Mouse (Mus musculus): ENCODE results near the gene Bace2. TPM values are rescaled to one million over a fixed set of nuclear protein-coding genes. Genes with fewer than 3 reads are reported as not detected.

The Bace2 gene
- total and polyA plus RNA-seq, 3 experiments, result 0.04 to 0.63 (median 0.46) TPM

- TF ChIP-seq USF1 (IDR thresholded peaks at IDR 0.05; ENCODE audit: low read depth, low read length), result no peak
- no peak for TF ChIP-seq SMC3 (IDR thresholded peaks at IDR 0.05; ENCODE audit: low read depth, low read length)
- TF ChIP-seq CTCF (conservative IDR thresholded peaks at IDR 0.05 in 1 of 2, IDR thresholded peaks at IDR 0.05 in 1 of 2; ENCODE audit: low read depth in 2 of 2, low read length in 2 of 2), result no peak
- no peak for TF ChIP-seq NELFE (IDR thresholded peaks at IDR 0.05; ENCODE audit: low read depth, low read length)
- TF ChIP-seq TBP (conservative IDR thresholded peaks at IDR 0.05; ENCODE audit: low read depth, low read length), result no peak
- TF ChIP-seq ZMIZ1 (IDR thresholded peaks at IDR 0.05; ENCODE audit: low read depth, low read length), result no peak
- no peak for TF ChIP-seq KAT2A (IDR thresholded peaks at IDR 0.05; ENCODE audit: insufficient replicate concordance, low read length)
- TF ChIP-seq POLR2A (IDR thresholded peaks at IDR 0.05; ENCODE audit: low read depth, low read length), result no peak
- no peak for TF ChIP-seq HCFC1 (IDR thresholded peaks at IDR 0.05; ENCODE audit: low read depth, low read length)
- TF ChIP-seq IRF4 (IDR thresholded peaks at IDR 0.05; ENCODE audit: low read depth, low read length), result 0 out of 2 replicates have a peak, but pooled peaks have one; percentile 16
- no peak for TF ChIP-seq ZNF384 (IDR thresholded peaks at IDR 0.05; ENCODE audit: low read depth, low read length)
Observed at GRCm38 (mm10) chr16:97418749-97419453, 62.4 kb downstream of the Bace2 start (continued).

DNA sequence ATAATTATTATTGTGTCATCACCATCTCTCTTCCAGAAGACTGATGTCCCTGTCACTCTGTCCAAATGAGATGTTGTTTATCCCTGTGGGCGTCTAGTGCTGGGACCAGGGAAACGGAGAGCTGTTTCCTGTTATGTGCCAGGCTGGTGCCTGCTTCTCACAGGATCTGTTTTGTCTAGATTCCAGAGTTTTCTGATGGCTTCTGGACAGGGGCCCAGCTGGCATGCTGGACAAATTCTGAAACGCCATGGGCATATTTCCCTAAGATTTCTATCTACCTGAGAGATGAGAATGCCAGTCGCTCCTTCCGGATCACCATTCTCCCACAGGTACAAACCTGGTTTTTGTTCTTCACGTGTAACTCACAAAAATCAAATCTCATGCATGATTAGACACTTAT, 65.1 kb downstream of the Bace2 start:
- TF ChIP-seq IRF4 (IDR thresholded peaks at IDR 0.05; ENCODE audit: low read depth, low read length), result no peak
- TF ChIP-seq USF2 (conservative IDR thresholded peaks at IDR 0.05; ENCODE audit: low read depth, low read length), result no peak
- TF ChIP-seq NELFE (IDR thresholded peaks at IDR 0.05; ENCODE audit: low read depth, low read length), result no peak
- TF ChIP-seq BHLHE40 (IDR thresholded peaks at IDR 0.05; ENCODE audit: low read depth, low read length), result no peak
- no peak for TF ChIP-seq POLR2A (IDR thresholded peaks at IDR 0.05; ENCODE audit: low read depth, low read length)
- no peak for TF ChIP-seq MAFK (IDR thresholded peaks at IDR 0.05; ENCODE audit: insufficient replicate concordance, low read length)
- TF ChIP-seq ZKSCAN1 (IDR thresholded peaks at IDR 0.05; ENCODE audit: borderline replicate concordance, low read depth, low read length), result no peak
- TF ChIP-seq MYC (IDR thresholded peaks at IDR 0.05; ENCODE audit: low read depth, low read length), result no peak
- TF ChIP-seq MAZ (IDR thresholded peaks at IDR 0.05; ENCODE audit: low read depth, low read length), result no peak
- no peak for TF ChIP-seq ZNF384 (IDR thresholded peaks at IDR 0.05; ENCODE audit: low read depth, low read length)
- no peak for TF ChIP-seq ETS1 (conservative IDR thresholded peaks at IDR 0.05; ENCODE audit: low read depth, low read length)
- no peak for TF ChIP-seq JUN (IDR thresholded peaks at IDR 0.05; ENCODE audit: insufficient read depth, low read depth, low read length)
- TF ChIP-seq E2F4 (IDR thresholded peaks at IDR 0.05; ENCODE audit: insufficient replicate concordance, low read depth, low read length), result no peak
- TF ChIP-seq CHD1 (IDR thresholded peaks at IDR 0.05; ENCODE audit: low read depth, low read length), result no peak
- no peak for TF ChIP-seq ZC3H11A (IDR thresholded peaks at IDR 0.05; ENCODE audit: low read depth, low read length)
- no peak for TF ChIP-seq MXI1 (IDR thresholded peaks at IDR 0.05; ENCODE audit: low read depth, low read length)
- TF ChIP-seq ZMIZ1 (IDR thresholded peaks at IDR 0.05; ENCODE audit: low read depth, low read length), result no peak
- no peak for TF ChIP-seq CHD2 (IDR thresholded peaks at IDR 0.05; ENCODE audit: low read length)
- no peak for TF ChIP-seq SIN3A (IDR thresholded peaks at IDR 0.05; ENCODE audit: low read length)
- no peak for TF ChIP-seq MAX (IDR thresholded peaks at IDR 0.05; ENCODE audit: low read length)
- peaks cover 2% of the 10 kb centered on the region for H3K9me3 ChIP-seq (replicated peaks; ENCODE audit: low read length)
- H3K4me1 ChIP-seq (ENCODE audit: control insufficient read depth in 1 of 2, insufficient read depth in 2 of 2), result peaks cover 0 to 25% of the 10 kb centered on the region in 2 experiments; a peak in 3 of 4 replicates
- in situ Hi-C loops (cut with MboI; ENCODE audit: low pct_ligation_motif_present, low pct_unique_long_range_greater_than_20kb, low sequenced_read_pairs) (no loop called here), dilution Hi-C loops (cut with MboI; ENCODE audit: extremely low pct_ligation_motif_present, extremely low pct_unique_long_range_greater_than_20kb, low sequenced_read_pairs) (no loop called here)
- H3K27ac ChIP-seq (ENCODE audit: insufficient read depth, low read depth), result no peak overlapping the region
- no peak overlapping the region for H3K4me3 ChIP-seq (replicated peaks in 1 of 3; ENCODE audit: low read depth in 2 of 3, low read length in 2 of 3, poor library complexity in 1 of 3)
- no peak for DNase-seq (ENCODE audit: extremely low read depth)
- no peaks in the 10 kb centered on the region for H3K36me3 ChIP-seq (replicated peaks in 1 of 2; ENCODE audit: control insufficient read depth in 1 of 2, insufficient read depth in 1 of 2, low read length in 1 of 2)
- H3K4me2 ChIP-seq (ENCODE audit: insufficient read depth, low read depth, poor library complexity, severe bottlenecking), result no peak overlapping the region
- H3K9ac ChIP-seq (ENCODE audit: insufficient read depth, low read depth), result no peak overlapping the region
- no peaks in the 10 kb centered on the region for H3K79me2 ChIP-seq (replicated peaks; ENCODE audit: control insufficient read depth, extremely low read depth, insufficient read depth, poor library complexity, severe bottlenecking)
- H3K27me3 ChIP-seq (replicated peaks), result no peaks in the 10 kb centered on the region

Data from CH12.LX (cell line).